Mouse (Mus musculus): ENCODE measurements around the gene 1810037I17Rik. TPM values are rescaled to one million over a fixed set of nuclear protein-coding genes. Genes with fewer than 3 reads are reported as not detected.

Gene 1810037I17Rik
- 128 and 131 TPM in 2 replicates for polyA plus RNA-seq (2015; fragmentation: Nextera tagmentation; extraction: Ambion mirVana)

GRCm38 (mm10) chr3:122924009-122924914, at the start of gene 1810037I17Rik:
Gene 1810037I17Rik (plus strand): TSS chr3:122924203.
- peak; percentile 97 for ATAC-seq
- Histone ChIP-seq H3K27ac (ENCODE audit: low read length) (peak within 1 kb of the TSS; percentile 93), H3K4me2 (ENCODE audit: low read depth, low read length) (peak within 1 kb of the TSS; percentile 67), H3K9ac (ENCODE audit: low read depth, low read length) (peak within 1 kb of the TSS; percentile 75), H3K9me3 (ENCODE audit: control insufficient read depth, low read length) (no peaks in the 10 kb centered on the region), H3K27me3 (replicated peaks; ENCODE audit: control insufficient read depth, insufficient read depth, low read length) (no peaks in the 10 kb centered on the region), H3K36me3 (ENCODE audit: control insufficient read depth, insufficient read depth, low read length) (no peaks in the 10 kb centered on the region), H3K4me1 (ENCODE audit: control insufficient read depth, insufficient read depth, low read length) (no peaks in the 10 kb centered on the region), H3K4me3 (ENCODE audit: low read length) (peak within 1 kb of the TSS; percentile 69)
- under 1% methylated on average over 61 of the region's 68 CpGs for WGBS

- Histone ChIP-seq H3K4me1 (ENCODE audit: control insufficient read depth, insufficient read depth, low read length) (peaks cover 15% of the 10 kb centered on the region; the same call in 1 of the 2 replicates), H3K4me2 (ENCODE audit: low read depth, low read length) (no peak overlapping the region), H3K27me3 (replicated peaks; ENCODE audit: control insufficient read depth, insufficient read depth, low read length) (no peaks in the 10 kb centered on the region), H3K9ac (ENCODE audit: low read depth, low read length) (no peak overlapping the region), H3K27ac (ENCODE audit: low read length) (peak overlapping the region; percentile 55), H3K36me3 (ENCODE audit: control insufficient read depth, insufficient read depth, low read length) (no peaks in the 10 kb centered on the region), H3K4me3 (ENCODE audit: low read length) (no peak overlapping the region), H3K9me3 (ENCODE audit: control insufficient read depth, low read length) (no peaks in the 10 kb centered on the region)
- WGBS: 79% methylated on average over 2 of the region's 2 CpGs
- peak; percentile 37 for ATAC-seq
These were observed 47.1 kb upstream of the 1810037I17Rik start for GRCm38 (mm10) chr3:122876870-122877269.

- Histone ChIP-seq H3K4me2 (ENCODE audit: low read depth, low read length) (no peak overlapping the region), H3K4me1 (ENCODE audit: control insufficient read depth, insufficient read depth, low read length) (peaks cover 15% of the 10 kb centered on the region; the same call in 1 of the 2 replicates), H3K4me3 (ENCODE audit: low read length) (no peak overlapping the region), H3K9ac (ENCODE audit: low read depth, low read length) (no peak overlapping the region), H3K9me3 (ENCODE audit: control insufficient read depth, low read length) (no peaks in the 10 kb centered on the region), H3K36me3 (ENCODE audit: control insufficient read depth, insufficient read depth, low read length) (no peaks in the 10 kb centered on the region), H3K27ac (ENCODE audit: low read length) (no peak overlapping the region), H3K27me3 (replicated peaks; ENCODE audit: control insufficient read depth, insufficient read depth, low read length) (no peaks in the 10 kb centered on the region)
- ATAC-seq: peak; percentile 89
- 65% methylated on average over 3 of the region's 3 CpGs for WGBS
These were observed 46.5 kb upstream of the 1810037I17Rik start for GRCm38 (mm10) chr3:122877543-122877942.

- Histone ChIP-seq H3K4me1 (ENCODE audit: control insufficient read depth, insufficient read depth, low read length) (peaks cover 15% of the 10 kb centered on the region; the same call in 1 of the 2 replicates), H3K4me2 (ENCODE audit: low read depth, low read length) (0 out of 2 replicates have a peak overlapping the region, but pooled peaks have one; percentile 5), H3K27ac (ENCODE audit: low read length) (peak overlapping the region; percentile 84), H3K9ac (ENCODE audit: low read depth, low read length) (no peak overlapping the region), H3K36me3 (ENCODE audit: control insufficient read depth, insufficient read depth, low read length) (no peaks in the 10 kb centered on the region), H3K9me3 (ENCODE audit: control insufficient read depth, low read length) (no peaks in the 10 kb centered on the region), H3K4me3 (ENCODE audit: low read length) (no peak overlapping the region), H3K27me3 (replicated peaks; ENCODE audit: control insufficient read depth, insufficient read depth, low read length) (no peaks in the 10 kb centered on the region)
- 60% methylated on average over 8 of the region's 8 CpGs for WGBS
- ATAC-seq: peak; percentile 83
These were observed 45.2 kb upstream of the 1810037I17Rik start for GRCm38 (mm10) chr3:122878705-122879315.

GRCm38 (mm10) chr3:122887505-122888301, 36.3 kb upstream of the 1810037I17Rik start:
- no peaks in the 10 kb centered on the region for H3K9me3 ChIP-seq (ENCODE audit: control insufficient read depth, low read length)
- ATAC-seq: peak; percentile 71
- H3K27ac ChIP-seq (ENCODE audit: low read length): peak overlapping the region; percentile 71
- no peak overlapping the region for H3K9ac ChIP-seq (ENCODE audit: low read depth, low read length)
- H3K4me2 ChIP-seq (ENCODE audit: low read depth, low read length): no peak overlapping the region
- no peaks in the 10 kb centered on the region for H3K4me1 ChIP-seq (ENCODE audit: control insufficient read depth, insufficient read depth, low read length)
- no peak overlapping the region for H3K4me3 ChIP-seq (ENCODE audit: low read length)
- WGBS: 53% methylated on average over 4 of the region's 4 CpGs
- H3K36me3 ChIP-seq (ENCODE audit: control insufficient read depth, insufficient read depth, low read length): no peaks in the 10 kb centered on the region
- H3K27me3 ChIP-seq (replicated peaks; ENCODE audit: control insufficient read depth, insufficient read depth, low read length): no peaks in the 10 kb centered on the region

GRCm38 (mm10) chr3:122888371-122888819, 35.6 kb upstream of the 1810037I17Rik start:
- Histone ChIP-seq H3K27me3 (replicated peaks; ENCODE audit: control insufficient read depth, insufficient read depth, low read length) (no peaks in the 10 kb centered on the region), H3K36me3 (ENCODE audit: control insufficient read depth, insufficient read depth, low read length) (no peaks in the 10 kb centered on the region), H3K27ac (ENCODE audit: low read length) (peak overlapping the region; percentile 71), H3K9ac (ENCODE audit: low read depth, low read length) (no peak overlapping the region), H3K9me3 (ENCODE audit: control insufficient read depth, low read length) (no peaks in the 10 kb centered on the region), H3K4me2 (ENCODE audit: low read depth, low read length) (0 out of 2 replicates have a peak overlapping the region, but pooled peaks have one; percentile 2), H3K4me1 (ENCODE audit: control insufficient read depth, insufficient read depth, low read length) (no peaks in the 10 kb centered on the region), H3K4me3 (ENCODE audit: low read length) (no peak overlapping the region)
- WGBS: 63% methylated on average over 5 of the region's 5 CpGs
- ATAC-seq: peak; percentile 73

GRCm38 (mm10) chr3:122894772-122895171, 29.2 kb upstream of the 1810037I17Rik start, which contains the start of gene Fabp2:
Gene Fabp2 (plus strand): TSS chr3:122895072.
- H3K4me2 ChIP-seq (ENCODE audit: low read depth, low read length): peak within 1 kb of the TSS; percentile 3; the same call in 1 of the 2 replicates
- no peaks in the 10 kb centered on the region for H3K4me1 ChIP-seq (ENCODE audit: control insufficient read depth, insufficient read depth, low read length)
- peak within 1 kb of the TSS; percentile 69 for H3K27ac ChIP-seq (ENCODE audit: low read length)
- H3K9ac ChIP-seq (ENCODE audit: low read depth, low read length): 0 out of 2 replicates have a peak within 1 kb of the TSS, but pooled peaks have one; percentile 6
- H3K9me3 ChIP-seq (ENCODE audit: control insufficient read depth, low read length): no peaks in the 10 kb centered on the region
- H3K4me3 ChIP-seq (ENCODE audit: low read length): peak within 1 kb of the TSS; percentile 32
- 89% methylated on average over 3 of the region's 3 CpGs for whole genome bisulfite sequencing
- ATAC-seq: 0 out of 2 replicates have a peak, but pooled peaks have one; percentile 2
- no peaks in the 10 kb centered on the region for H3K27me3 ChIP-seq (replicated peaks; ENCODE audit: control insufficient read depth, insufficient read depth, low read length)
- H3K36me3 ChIP-seq (ENCODE audit: control insufficient read depth, insufficient read depth, low read length): no peaks in the 10 kb centered on the region

- Histone ChIP-seq H3K36me3 (ENCODE audit: control insufficient read depth, insufficient read depth, low read length) (no peaks in the 10 kb centered on the region), H3K4me1 (ENCODE audit: control insufficient read depth, insufficient read depth, low read length) (no peaks in the 10 kb centered on the region), H3K27me3 (replicated peaks; ENCODE audit: control insufficient read depth, insufficient read depth, low read length) (no peaks in the 10 kb centered on the region), H3K9ac (ENCODE audit: low read depth, low read length) (0 out of 2 replicates have a peak overlapping the region, but pooled peaks have one; percentile 6), H3K4me2 (ENCODE audit: low read depth, low read length) (peak overlapping the region; percentile 3; the same call in 1 of the 2 replicates), H3K4me3 (ENCODE audit: low read length) (peak overlapping the region; percentile 32), H3K9me3 (ENCODE audit: control insufficient read depth, low read length) (no peaks in the 10 kb centered on the region), H3K27ac (ENCODE audit: low read length) (peak overlapping the region; percentile 69)
- ATAC-seq: peak; percentile 89
- WGBS: 56% methylated on average over 11 of the region's 11 CpGs
These were observed 28.7 kb upstream of the 1810037I17Rik start for GRCm38 (mm10) chr3:122895189-122895731.

All from intestine, embryonic 16.5 days (tissue).